Mouse (Mus musculus) myocyte (in vitro differentiated cells): Measurements from ENCODE around the gene Nfkb1. TPM values are rescaled to one million over a fixed set of nuclear protein-coding genes. Genes with fewer than 3 reads are reported as not detected.
A peak's percentile ranks its signal among the peaks of the same experiment; 100 is the strongest.

Experiments used
- H3K27me3 ChIP-seq: one replicate; pipeline ENCODE4 v1.6.1; 2011; ENCODE audit not compliant: control insufficient read depth, insufficient read depth, insufficient read length
- H3K36me3 ChIP-seq: one replicate; pipeline ENCODE4 v1.6.1; 2011; ENCODE audit not compliant: control insufficient read depth, insufficient read depth
- H3K4me2 ChIP-seq: one replicate; pipeline ENCODE4 v1.6.1; 2011; ENCODE audit warnings: low read depth, control low read depth
- H3K4me3 ChIP-seq: one replicate; pipeline ENCODE4 v1.5.1; 2011; ENCODE audit warnings: mild to moderate bottlenecking, control low read depth, moderate library complexity
- H3K79me2 ChIP-seq: one replicate; pipeline ENCODE4 v1.6.1; 2011; ENCODE audit not compliant: control insufficient read depth, insufficient read depth
- H3ac ChIP-seq: one replicate; pipeline ENCODE4 v1.6.1; 2011; ENCODE audit not compliant: control insufficient read depth, insufficient read length
- CEBPB ChIP-seq: IDR thresholded peaks from 2 replicates; pipeline ENCODE4 v1.6.1; 2011; ENCODE audit warnings: mild to moderate bottlenecking, moderate library complexity; ENCODE audit not compliant: poor library complexity, insufficient read depth, severe bottlenecking
- E2F4 ChIP-seq: IDR thresholded peaks from one replicate; pipeline ENCODE4 v1.6.1; 2011; ENCODE audit warnings: mild to moderate bottlenecking, control low read depth, moderate library complexity; ENCODE audit not compliant: insufficient read depth
- MAX ChIP-seq: IDR thresholded peaks from one replicate; pipeline ENCODE4 v1.6.1; 2011; ENCODE audit warnings: low read depth, mild to moderate bottlenecking, control low read depth
- MYOD1 ChIP-seq, 3 experiments: IDR thresholded peaks; one replicate each; pipeline ENCODE4 v1.6.1; 2011; ENCODE audit warnings: control low read depth in 2 of 3, low read depth in 2 of 3, mild to moderate bottlenecking in 2 of 3, moderate library complexity in 1 of 3; ENCODE audit not compliant: insufficient read length in 2 of 3, control insufficient read depth in 1 of 3
- MYOG ChIP-seq, 3 experiments: IDR thresholded peaks; one replicate each; pipeline ENCODE4 v1.6.1; 2011; ENCODE audit warnings: control low read depth in 2 of 3, low read depth in 2 of 3, mild to moderate bottlenecking in 2 of 3; ENCODE audit not compliant: insufficient read length in 2 of 3, control insufficient read depth in 1 of 3, insufficient read depth in 1 of 3
- POLR2A ChIP-seq: IDR thresholded peaks from one replicate; pipeline ENCODE4 v1.6.1; 2011; ENCODE audit warnings: low read depth, mild to moderate bottlenecking, control low read depth, moderate library complexity; ENCODE audit not compliant: insufficient read length
- POLR2AphosphoS2 ChIP-seq: IDR thresholded peaks from one replicate; pipeline ENCODE4 v1.6.1; 2011; ENCODE audit warnings: low read depth, control low read depth; ENCODE audit not compliant: insufficient read length
- REST ChIP-seq: IDR thresholded peaks from one replicate; pipeline ENCODE4 v1.6.1; 2011; ENCODE audit warnings: mild to moderate bottlenecking, control low read depth, moderate library complexity; ENCODE audit not compliant: insufficient read depth, insufficient read length
- SRF ChIP-seq: IDR thresholded peaks from one replicate; pipeline ENCODE4 v1.6.1; 2011; ENCODE audit warnings: low read depth; ENCODE audit not compliant: control insufficient read depth, insufficient read length
- TCF12 ChIP-seq: IDR thresholded peaks from one replicate; pipeline ENCODE4 v1.6.1; 2011; ENCODE audit warnings: mild to moderate bottlenecking, control low read depth; ENCODE audit not compliant: poor library complexity, insufficient read depth, severe bottlenecking
- TCF3 ChIP-seq: IDR thresholded peaks from one replicate; pipeline ENCODE4 v1.6.1; 2011; ENCODE audit warnings: low read depth, control low read depth; ENCODE audit not compliant: insufficient read length
- USF1 ChIP-seq: IDR thresholded peaks from one replicate; pipeline ENCODE4 v1.6.1; 2011; ENCODE audit warnings: low read depth, mild to moderate bottlenecking, control low read depth, moderate library complexity
- polyA plus RNA-seq: library from polyadenylated mRNA; unstranded; fragments of >200 nt; fragmentation: generic; extraction: Trizol; gene quantifications from one replicate; pipeline ENCODE4 v1.2.1, GENCODE M21; 2012; ENCODE audit warnings: missing spikeins

Nfkb1 gene
- polyA plus RNA-seq, 1 experiment, result 35.3 TPM

DNA sequence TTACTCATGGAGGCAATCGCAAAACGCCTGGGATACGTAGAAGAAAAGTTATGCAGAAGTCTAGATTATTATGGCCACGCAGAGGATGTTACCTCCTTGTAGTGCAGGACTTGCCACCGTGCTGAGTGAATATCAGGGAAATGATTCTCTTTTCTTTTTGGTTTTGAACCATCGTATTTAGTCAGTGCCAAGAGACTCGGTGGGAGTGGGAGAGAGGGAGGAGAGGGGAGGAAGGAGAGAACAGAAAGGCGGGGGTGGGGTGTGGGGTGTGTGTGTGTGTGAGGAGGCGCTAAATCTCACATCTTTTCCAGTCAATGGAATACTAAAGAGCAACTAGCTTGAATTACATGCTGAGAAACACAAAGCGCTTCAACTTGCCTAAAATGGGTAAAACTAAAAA, 41.5 kb downstream of the Nfkb1 start:
- Histone ChIP-seq H3K27me3 (no peaks in the 10 kb centered on the region), H3ac (no peak overlapping the region), H3K4me3 (no peak overlapping the region), H3K36me3 (peaks cover 49% of the 10 kb centered on the region), H3K4me2 (no peak overlapping the region), H3K79me2 (no peaks in the 10 kb centered on the region)
- TF ChIP-seq POLR2A, result no peak
- TF ChIP-seq MYOG (IDR thresholded peaks at IDR 0.05; ENCODE audit: control insufficient read depth in 1 of 3, insufficient read depth in 1 of 3, insufficient read length in 2 of 3, low read depth in 2 of 3), result no peak
- TF ChIP-seq SRF, result no peak
- no peak for TF ChIP-seq TCF12
- no peak for TF ChIP-seq USF1
- no peak for TF ChIP-seq MAX
- TF ChIP-seq MYOD1 (IDR thresholded peaks at IDR 0.05; ENCODE audit: control insufficient read depth in 1 of 3, insufficient read length in 2 of 3, low read depth in 2 of 3), result no peak

DNA sequence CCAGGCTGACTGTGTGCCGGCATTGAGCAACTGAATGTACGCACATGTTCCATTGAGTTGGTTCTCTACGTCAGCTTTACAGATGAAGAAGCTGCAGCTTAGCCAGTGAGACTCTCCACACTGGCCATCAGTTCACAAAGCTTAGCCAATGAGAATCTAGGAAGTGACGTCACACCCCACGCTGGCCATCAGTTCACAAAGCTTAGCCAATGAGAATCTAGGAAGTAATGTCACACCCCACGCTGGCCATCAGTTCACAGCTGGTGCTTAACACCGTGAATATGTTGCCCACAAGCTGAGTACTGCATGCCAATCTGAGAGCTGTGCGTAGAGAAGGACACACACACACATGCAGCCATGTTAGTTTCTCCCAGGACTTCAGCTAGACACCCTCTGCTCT, 42.8 kb downstream of the Nfkb1 start:
- H3K27me3 ChIP-seq, result no peaks in the 10 kb centered on the region
- H3K4me3 ChIP-seq, result no peak overlapping the region
- H3ac ChIP-seq, result no peak overlapping the region
- peaks cover 44% of the 10 kb centered on the region for H3K36me3 ChIP-seq
- no peaks in the 10 kb centered on the region for H3K79me2 ChIP-seq
- TF ChIP-seq MAX, result no peak
- no peak for TF ChIP-seq MYOG (IDR thresholded peaks at IDR 0.05; ENCODE audit: control insufficient read depth in 1 of 3, insufficient read depth in 1 of 3, insufficient read length in 2 of 3, low read depth in 2 of 3)
- TF ChIP-seq TCF3, result no peak
- TF ChIP-seq MYOD1 (IDR thresholded peaks at IDR 0.05; ENCODE audit: control insufficient read depth in 1 of 3, insufficient read length in 2 of 3, low read depth in 2 of 3), result no peak
- TF ChIP-seq E2F4, result no peak
- TF ChIP-seq CEBPB, result no peak
- no peak for TF ChIP-seq SRF
- TF ChIP-seq USF1, result no peak
- no peak for TF ChIP-seq POLR2AphosphoS2
- no peak for TF ChIP-seq TCF12
- TF ChIP-seq REST, result no peak
- no peak for TF ChIP-seq POLR2A
- H3K4me2 ChIP-seq, result no peak overlapping the region

GRCm38 (mm10) chr3:135646622-135647021, 44.7 kb downstream of the Nfkb1 start:
- TF ChIP-seq MYOD1 (IDR thresholded peaks at IDR 0.05; ENCODE audit: control insufficient read depth in 1 of 3, insufficient read length in 2 of 3, low read depth in 2 of 3), result peak in 2 of 3 experiments; percentile 17 to 64
- TF ChIP-seq TCF12, result no peak
- no peak for TF ChIP-seq MAX
- no peak overlapping the region for H3K4me3 ChIP-seq
- H3K36me3 ChIP-seq, result peaks cover 33% of the 10 kb centered on the region
- no peak overlapping the region for H3ac ChIP-seq
- H3K79me2 ChIP-seq, result no peaks in the 10 kb centered on the region
- no peak overlapping the region for H3K4me2 ChIP-seq
- H3K27me3 ChIP-seq, result no peaks in the 10 kb centered on the region

DNA sequence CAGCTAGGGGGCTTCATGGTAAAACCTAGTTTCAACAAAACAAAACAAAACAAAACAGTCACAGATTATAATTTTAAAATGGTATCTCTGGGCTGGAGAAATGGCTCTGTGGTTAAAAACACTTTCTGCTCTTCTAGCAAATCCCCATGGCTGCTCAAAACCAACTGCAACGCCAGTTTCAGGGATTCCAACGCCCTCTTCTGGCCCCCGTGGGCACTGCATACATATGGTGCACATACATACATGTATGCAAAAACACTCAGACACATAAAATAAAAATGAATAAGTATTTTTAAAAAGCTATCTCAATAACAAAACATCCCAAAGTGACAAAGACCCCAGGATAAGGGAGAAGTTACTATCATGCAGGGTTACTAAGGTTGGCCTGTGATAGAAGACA, 46.4 kb downstream of the Nfkb1 start:
- no peaks in the 10 kb centered on the region for H3K79me2 ChIP-seq
- H3K4me3 ChIP-seq, result no peak overlapping the region
- H3K27me3 ChIP-seq, result no peaks in the 10 kb centered on the region
- TF ChIP-seq REST (no peak), MYOD1 (IDR thresholded peaks at IDR 0.05; ENCODE audit: control insufficient read depth in 1 of 3, insufficient read length in 2 of 3, low read depth in 2 of 3) (no peak), E2F4 (no peak), POLR2A (no peak), CEBPB (no peak)
- H3ac ChIP-seq, result no peak overlapping the region
- no peak overlapping the region for H3K4me2 ChIP-seq
- H3K36me3 ChIP-seq, result peaks cover 37% of the 10 kb centered on the region

DNA sequence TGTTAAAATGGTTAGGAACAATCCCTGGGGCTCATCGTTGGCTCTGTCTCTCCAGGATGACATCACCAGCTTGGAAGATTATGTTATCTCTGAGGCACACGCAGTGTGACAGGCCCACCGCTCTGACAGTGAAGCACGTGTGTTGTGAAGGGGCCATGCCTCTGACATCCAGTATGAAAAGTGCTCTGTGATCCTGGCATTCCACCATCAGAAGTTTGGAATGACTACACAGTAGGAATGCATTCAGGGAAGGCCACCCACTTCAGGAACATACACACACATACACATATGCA, 49.8 kb downstream of the Nfkb1 start:
- H3K4me2 ChIP-seq, result no peak overlapping the region

More for the DNA sequence above, 49.8 kb downstream of the Nfkb1 start:
- Histone ChIP-seq H3K36me3 (peaks cover 14% of the 10 kb centered on the region), H3ac (no peak overlapping the region), H3K27me3 (no peaks in the 10 kb centered on the region), H3K4me3 (no peak overlapping the region), H3K79me2 (no peaks in the 10 kb centered on the region)
- TF ChIP-seq POLR2A (no peak), MYOD1 (IDR thresholded peaks at IDR 0.05; ENCODE audit: control insufficient read depth in 1 of 3, insufficient read length in 2 of 3, low read depth in 2 of 3) (no peak), USF1 (no peak), TCF12 (no peak), POLR2AphosphoS2 (no peak), MYOG (IDR thresholded peaks at IDR 0.05; ENCODE audit: control insufficient read depth in 1 of 3, insufficient read depth in 1 of 3, insufficient read length in 2 of 3, low read depth in 2 of 3) (no peak), TCF3 (no peak), E2F4 (no peak), MAX (no peak), CEBPB (no peak)
